Mouse (Mus musculus) megakaryocyte-erythroid progenitor cell, adult 5 weeks (primary cell): ENCODE data around the gene Mfsd4b3. TPM values are rescaled to one million over a fixed set of nuclear protein-coding genes. Genes with fewer than 3 reads are reported as not detected.

Experiments used
- polyA plus RNA-seq: library from polyadenylated mRNA; stranded (reverse); fragments of >175 nt; gene quantifications from 2 replicates; pipeline ENCODE4 v1.2.3, GENCODE M21; 2012

Mfsd4b3 gene
- 0.09 TPM in 1 of 2 replicates, not detected in the other for polyA plus RNA-seq

GRCm38 (mm10) chr10:39959761-39960440, at the start of gene Mfsd4b3:
Mfsd4b3 (minus strand) TSS chr10:39960153.

GRCm38 (mm10) chr10:39986466-39986865, 26.5 kb upstream of the Mfsd4b3 start, which contains the start of gene Mfsd4b5:
Mfsd4b5 (minus strand) TSS chr10:39986646.

GRCm38 (mm10) chr10:39926616-39927139, 33.3 kb downstream of the Mfsd4b3 start, which contains the start of gene Mfsd4b2:
Mfsd4b2 (minus strand) TSS chr10:39926923.

GRCm38 (mm10) chr10:39898874-39899371, 61.0 kb downstream of the Mfsd4b3 start, which contains the start of gene Mfsd4b4:
Mfsd4b4 (minus strand) TSS chr10:39899238.

Other genes starting within 250 kb of the Mfsd4b3 start
- 1.2 and 2.0 TPM in 2 replicates for gene Rev3l, start 228.0 kb downstream of the Mfsd4b3 start, polyA plus RNA-seq
- 0.68 and 1.1 TPM in 2 replicates for gene Mfsd4b4, start 60.9 kb downstream of the Mfsd4b3 start, polyA plus RNA-seq
- gene Mfsd4b2, start 33.2 kb downstream of the Mfsd4b3 start, polyA plus RNA-seq, result not detected in 2 replicates
- 0.10 TPM in 1 of 2 replicates, not detected in the other for gene Mfsd4b5, start 26.5 kb upstream of the Mfsd4b3 start, polyA plus RNA-seq
- not detected in 2 replicates for gene Mfsd4b1, start 65.1 kb upstream of the Mfsd4b3 start, polyA plus RNA-seq
- gene Slc16a10, start 182.1 kb upstream of the Mfsd4b3 start, polyA plus RNA-seq, result 8.6 and 9.6 TPM in 2 replicates